Mouse (Mus musculus): ENCODE measurements around the gene Ms4a6d.

The Ms4a6d gene

DNA sequence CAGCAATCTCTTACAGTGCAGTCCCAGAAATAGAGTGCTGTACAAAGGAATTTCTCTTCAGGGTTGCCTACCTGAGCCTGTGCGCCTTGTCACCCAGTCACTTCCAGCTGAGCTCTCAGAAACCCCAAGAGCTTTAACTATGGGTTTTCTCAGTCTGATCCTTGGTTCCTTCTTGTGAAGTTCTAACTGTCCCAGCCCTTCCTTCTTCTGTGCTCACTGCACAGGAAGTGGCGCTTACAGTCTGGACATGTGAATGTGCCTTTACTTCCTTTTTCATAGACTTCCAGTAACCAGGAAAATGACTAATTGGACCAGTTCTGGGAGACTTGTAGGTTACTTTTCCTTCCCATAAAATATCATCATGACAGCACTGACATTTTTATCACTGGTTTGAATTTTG is at the start of gene Ms4a6d:
Ms4a6d (minus strand) TSS at position 247 of the 400 bp plus-strand sequence.
- in situ Hi-C loops (cut with MboI; ENCODE audit: unreplicated experiment in 2 of 2), result loop anchor here (5.0 to 25.0 kb wide), 10 partner anchors 163 to 810 kb away; partner anchors contain the start of gene Olfr1441 (in 2 of the 2)

DNA sequence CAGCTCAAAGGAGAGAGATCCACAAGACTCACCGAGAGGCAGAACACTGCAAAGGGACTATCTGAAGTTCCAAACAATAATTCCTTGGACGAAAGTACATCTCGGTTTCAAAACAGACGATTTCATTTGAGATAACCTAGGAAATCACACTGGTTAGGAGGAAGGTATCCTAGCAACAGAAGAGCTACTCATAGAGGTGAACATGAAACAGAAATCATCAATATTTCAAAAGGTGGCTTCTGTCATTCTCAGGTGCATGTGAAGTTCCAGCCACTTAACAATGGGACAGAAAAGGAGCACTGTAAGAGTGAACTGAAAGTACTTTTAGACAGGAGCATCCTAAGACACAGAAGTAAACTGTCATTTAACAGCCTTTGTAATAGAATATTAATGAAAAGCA is 44.9 kb upstream of the Ms4a6d start:
- in situ Hi-C loops (cut with MboI; ENCODE audit: unreplicated experiment in 2 of 2), result no loop called here

DNA sequence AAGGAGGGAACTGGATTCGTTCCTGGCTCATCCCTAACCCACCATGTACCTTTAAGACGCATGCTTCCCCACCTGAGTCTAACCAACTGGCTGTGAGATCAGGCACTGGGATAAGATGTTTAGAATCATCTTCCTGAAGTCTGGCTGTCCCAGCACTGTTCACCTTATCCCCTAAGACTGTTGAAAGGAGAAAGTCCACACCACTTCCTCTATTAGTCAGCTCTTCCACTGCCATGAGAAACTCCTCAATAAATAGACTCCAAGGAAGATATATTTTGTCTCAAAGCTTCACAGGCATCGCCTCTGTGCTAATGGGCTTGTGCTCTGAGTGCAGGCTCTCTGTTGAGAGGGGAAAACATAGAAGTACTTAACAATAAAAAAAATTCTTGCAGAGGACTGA is 41.5 kb upstream of the Ms4a6d start:
- in situ Hi-C loops (cut with MboI; ENCODE audit: unreplicated experiment in 2 of 2), result no loop called here

DNA sequence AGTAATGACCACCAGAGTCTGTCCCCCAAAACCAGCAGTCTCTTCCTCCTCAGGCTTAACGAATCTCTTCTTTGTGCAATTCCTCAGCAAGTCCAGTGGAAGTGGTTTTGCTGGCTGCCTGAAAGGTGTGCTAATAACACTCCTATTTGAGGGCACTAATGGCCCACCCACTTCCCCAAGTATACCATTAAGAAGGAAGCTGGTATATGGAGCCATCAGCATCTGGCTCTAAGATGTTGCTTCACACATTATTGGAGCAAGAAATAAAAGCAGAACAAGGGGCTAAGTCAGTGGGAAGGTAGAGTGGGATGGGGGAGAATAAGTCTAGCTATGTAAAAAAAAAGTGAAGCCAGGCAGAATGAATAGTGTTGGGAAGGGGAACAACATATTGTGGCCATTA is 36.1 kb upstream of the Ms4a6d start, which contains the start of gene Ms4a3:
Ms4a3 (minus strand) TSS at position 120 of the 400 bp plus-strand sequence.
- in situ Hi-C loops (cut with MboI; ENCODE audit: unreplicated experiment in 2 of 2), result no loop called here

DNA sequence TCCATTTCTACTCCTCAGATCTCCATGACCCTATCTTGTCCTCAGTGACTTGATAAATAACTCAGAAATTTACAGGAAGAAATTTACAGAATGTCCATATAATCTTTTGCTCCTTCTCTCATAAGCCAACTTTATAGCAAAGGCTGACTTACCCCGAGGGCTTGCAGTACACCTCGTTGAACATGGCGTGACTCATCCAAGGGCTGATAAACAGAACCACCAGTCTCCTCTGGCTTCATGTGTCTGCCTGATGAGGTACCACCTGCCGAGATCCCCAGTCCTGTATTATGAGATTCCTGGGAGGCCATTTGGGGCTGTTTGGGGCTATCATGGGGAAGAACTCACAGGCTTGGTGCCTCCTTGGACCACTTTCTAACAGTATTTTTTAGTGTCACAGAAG is 34.4 kb upstream of the Ms4a6d start:
- in situ Hi-C loops (cut with MboI; ENCODE audit: unreplicated experiment in 2 of 2), result no loop called here

DNA sequence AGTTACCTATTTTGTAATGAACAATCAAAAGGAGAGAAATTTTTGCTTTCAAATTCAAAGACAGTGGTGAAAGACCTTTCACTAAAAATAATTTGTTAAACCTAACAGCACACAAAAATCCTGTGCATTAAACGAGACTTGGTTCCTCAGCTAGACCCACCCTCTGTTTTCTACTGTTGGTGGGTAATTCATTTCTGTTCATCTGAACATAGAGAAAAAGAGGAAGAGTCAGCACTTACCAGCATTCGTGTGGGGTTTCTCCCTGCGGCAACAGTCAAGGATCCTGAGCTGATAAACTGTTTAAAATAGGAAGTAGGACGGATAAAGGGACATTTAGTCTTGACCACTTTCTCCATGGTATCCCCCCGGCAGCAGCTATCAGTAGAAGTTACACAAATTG is 30.9 kb upstream of the Ms4a6d start:
- in situ Hi-C loops (cut with MboI; ENCODE audit: unreplicated experiment in 2 of 2), result no loop called here

DNA sequence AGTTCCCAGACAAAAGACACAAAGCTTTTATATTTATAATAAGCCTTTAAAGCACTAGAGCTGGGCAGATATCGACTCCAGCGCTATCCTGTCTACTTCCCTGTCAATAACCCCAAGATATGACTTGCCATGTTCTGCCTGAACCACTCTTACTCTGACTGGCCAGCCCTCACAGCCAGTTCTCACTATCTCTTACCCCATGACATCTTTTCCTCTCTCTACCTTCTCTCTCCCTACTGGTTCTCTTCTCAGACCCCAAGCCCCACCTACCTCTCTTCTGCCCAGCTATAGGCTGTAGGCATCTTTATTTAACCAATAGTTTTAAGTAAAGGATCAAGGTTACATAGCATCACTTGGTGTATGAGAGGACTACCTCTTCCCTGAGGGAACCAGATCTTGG is 29.7 kb upstream of the Ms4a6d start:
- in situ Hi-C loops (cut with MboI; ENCODE audit: unreplicated experiment in 2 of 2), result no loop called here

DNA sequence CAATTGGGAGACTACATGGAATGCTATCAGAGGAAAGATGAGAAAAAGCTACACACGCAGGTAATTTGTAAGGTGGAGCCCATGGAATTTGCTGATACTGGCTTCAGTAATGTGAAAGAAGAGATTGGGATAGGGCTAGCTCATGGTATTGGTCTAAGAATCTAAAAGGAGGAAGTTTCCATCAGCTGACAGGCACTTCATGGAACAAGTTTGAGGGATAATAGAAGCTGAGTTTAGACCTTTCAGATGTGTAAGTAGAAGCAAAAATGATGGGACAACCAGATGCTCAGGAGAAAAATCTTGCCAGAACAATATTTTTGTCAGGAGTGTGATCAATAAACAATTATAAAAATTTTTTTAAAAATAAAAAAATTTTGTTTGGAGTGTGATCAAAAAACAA is 29.1 kb upstream of the Ms4a6d start:
- in situ Hi-C loops (cut with MboI; ENCODE audit: unreplicated experiment in 2 of 2), result no loop called here

DNA sequence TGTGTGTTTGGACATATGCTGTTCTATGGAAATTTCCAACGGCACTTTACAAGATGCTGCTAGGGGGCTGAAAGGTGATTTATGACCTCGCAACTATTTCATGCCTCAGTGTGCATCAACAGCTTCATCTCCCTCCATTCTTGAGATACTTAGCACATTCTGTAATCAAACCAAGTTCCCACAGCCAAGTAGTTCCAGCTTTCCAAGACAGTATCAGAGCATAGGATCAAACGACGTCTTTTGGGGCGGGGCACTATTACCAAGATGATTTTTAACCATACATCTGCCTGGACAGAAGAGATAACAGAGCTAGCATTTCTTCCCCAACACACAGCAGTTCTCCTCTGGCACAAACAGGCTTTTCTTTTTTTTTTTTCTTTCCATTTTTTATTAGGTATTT is 20.6 kb upstream of the Ms4a6d start:
- in situ Hi-C loops (cut with MboI; ENCODE audit: unreplicated experiment in 2 of 2), result no loop called here

DNA sequence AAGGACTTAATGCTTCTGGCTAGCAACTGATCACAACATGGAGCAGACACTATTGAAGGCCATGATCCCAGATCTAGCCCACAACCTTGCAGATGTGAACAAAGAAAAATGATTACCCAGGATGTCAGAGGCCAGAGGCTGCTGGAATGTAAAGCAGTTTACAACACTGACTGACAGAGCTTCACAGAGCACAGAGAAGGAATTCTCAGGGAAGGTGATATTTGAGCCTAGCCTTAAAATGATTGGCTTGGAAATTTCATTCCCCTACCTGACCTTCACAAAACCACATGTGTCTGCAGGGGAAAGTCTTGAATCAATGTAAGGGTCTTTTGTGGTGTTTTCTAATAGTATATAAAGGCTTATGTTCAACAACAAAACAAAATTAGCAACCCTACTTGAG is 20.2 kb upstream of the Ms4a6d start:
- in situ Hi-C loops (cut with MboI; ENCODE audit: unreplicated experiment in 2 of 2), result loop anchor here in 1 of 2 experiments (25.0 kb wide), 2 partner anchors 313 to 788 kb away; partner anchors contain the start of gene Olfr1441

DNA sequence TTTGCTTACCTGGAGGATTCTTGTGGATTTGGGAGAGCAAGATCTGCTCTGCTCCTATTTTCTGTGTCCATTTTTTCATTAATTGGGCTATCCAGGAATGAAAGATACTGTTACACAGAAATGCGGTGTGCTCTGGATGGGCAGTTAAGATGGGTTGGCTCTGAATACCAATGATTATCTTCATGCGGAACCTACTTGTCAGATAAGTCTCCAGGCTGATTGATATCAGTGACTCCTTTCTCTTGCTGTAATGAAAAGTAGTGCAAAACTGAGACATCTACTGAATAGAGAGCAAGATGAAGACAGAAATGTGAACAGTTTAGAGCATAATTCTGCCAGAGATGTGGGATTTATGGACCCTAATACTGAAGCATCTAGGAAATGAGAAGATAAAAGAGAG is 18.9 kb upstream of the Ms4a6d start, which contains the start of gene Ms4a2:
Ms4a2 (minus strand) TSS at position 169 of the 400 bp plus-strand sequence.
- in situ Hi-C loops (cut with MboI; ENCODE audit: unreplicated experiment in 2 of 2), result loop anchor here in 1 of 2 experiments (25.0 kb wide), 2 partner anchors 314 to 789 kb away; partner anchors contain the start of gene Olfr1441

DNA sequence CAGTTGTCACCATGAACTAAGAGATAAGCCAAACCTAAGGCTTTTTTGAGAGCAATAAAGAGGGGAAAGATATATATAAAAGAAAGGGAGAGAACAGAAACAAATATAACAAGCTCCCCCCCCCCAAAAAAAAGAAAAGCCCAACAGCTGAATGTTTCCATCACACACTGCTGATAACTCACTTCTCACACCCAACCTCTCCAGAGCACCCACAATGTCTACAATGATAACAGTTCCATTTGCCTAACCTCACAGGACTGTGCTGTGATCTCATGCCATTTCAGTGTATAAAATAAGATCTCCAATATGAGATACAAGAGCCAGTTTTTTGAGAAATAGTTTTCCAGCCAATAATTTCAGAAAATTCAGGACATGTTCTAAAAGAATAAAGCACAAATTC is 13.3 kb upstream of the Ms4a6d start:
- in situ Hi-C loops (cut with MboI; ENCODE audit: unreplicated experiment in 2 of 2), result loop anchor here (10.0 to 25.0 kb wide), 3 partner anchors 297 to 794 kb away; partner anchors contain the start of genes Olfr1441 (in 1 of the 2) and Patl1 (in 1 of the 2)

DNA sequence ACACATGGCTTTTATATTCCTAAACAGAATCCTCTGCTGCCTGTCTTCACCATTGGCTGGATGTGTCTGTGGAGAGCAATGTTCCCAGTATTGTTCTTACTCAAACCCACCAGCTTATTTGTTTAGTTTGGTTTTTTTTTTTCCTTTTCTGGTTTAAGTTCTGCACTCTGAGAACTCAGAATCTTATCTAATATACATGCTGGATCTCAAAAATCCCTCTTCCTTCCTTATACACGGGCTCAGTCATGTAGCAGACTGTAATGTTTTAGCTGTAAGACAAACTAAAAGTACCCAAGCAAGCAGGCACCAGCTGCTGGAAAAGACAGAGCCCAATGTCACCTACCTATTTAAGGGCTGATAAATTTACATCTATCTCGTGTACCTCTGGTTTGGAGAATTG is 10.2 kb upstream of the Ms4a6d start:
- in situ Hi-C loops (cut with MboI; ENCODE audit: unreplicated experiment in 2 of 2), result loop anchor here (5.0 to 25.0 kb wide), 4 partner anchors 300 to 797 kb away; partner anchors contain the start of genes Olfr1441 (in 1 of the 2) and Patl1 (in 1 of the 2)

DNA sequence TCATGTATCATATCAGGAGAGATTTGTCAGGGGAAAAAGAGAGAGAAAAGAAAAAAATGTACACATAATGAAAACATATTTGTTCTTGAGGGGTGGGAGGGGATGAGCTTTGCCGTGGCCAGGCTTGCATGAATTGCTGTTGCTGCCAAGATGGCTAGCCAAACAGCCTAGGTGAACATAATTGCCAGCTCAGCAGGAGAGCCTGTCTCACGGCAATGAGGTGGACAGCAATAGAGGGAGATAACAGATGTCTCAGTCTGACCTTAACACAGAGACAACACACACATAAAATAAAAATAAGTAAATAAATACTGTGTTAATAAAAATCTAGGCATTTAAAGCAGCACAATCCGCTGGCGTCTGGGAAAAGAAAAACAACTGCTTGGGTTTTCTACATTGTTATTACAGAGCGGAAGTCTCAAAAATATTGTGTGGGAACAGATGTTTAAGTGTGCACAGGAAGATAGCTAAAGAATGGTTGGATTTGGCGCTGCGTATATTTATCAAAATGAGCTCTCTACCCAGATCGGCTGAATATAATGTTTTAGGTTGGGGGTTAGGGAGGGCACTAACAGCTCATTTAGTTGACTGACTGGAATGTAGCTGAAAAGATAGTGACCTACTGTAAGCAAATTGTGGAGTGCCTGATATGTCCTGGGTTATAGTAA is 9.3 kb upstream of the Ms4a6d start:
- in situ Hi-C loops (cut with MboI; ENCODE audit: unreplicated experiment in 2 of 2), result loop anchor here (5.0 to 25.0 kb wide), 4 partner anchors 301 to 798 kb away; partner anchors contain the start of genes Olfr1441 (in 1 of the 2) and Patl1 (in 1 of the 2)

DNA sequence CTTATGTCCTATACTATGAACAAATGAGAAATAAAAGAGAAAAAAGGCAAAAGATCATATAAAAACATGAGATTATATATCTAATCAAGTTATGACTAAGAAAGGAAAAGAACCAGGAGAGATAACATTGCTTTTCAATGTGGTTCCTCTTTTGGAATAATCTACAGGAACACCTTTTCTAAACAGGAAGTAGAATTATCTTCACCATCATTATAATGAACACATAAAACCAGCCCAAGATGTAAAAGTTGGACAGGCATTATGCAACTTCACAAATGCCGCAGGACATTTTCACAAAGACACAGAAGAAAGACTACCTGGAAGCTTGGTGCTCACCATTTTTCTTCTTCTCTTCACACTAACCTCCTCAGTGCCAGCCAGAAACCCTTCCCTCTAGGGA is 8.4 kb upstream of the Ms4a6d start:
- in situ Hi-C loops (cut with MboI; ENCODE audit: unreplicated experiment in 2 of 2), result loop anchor here (5.0 to 25.0 kb wide), 4 partner anchors 302 to 799 kb away; partner anchors contain the start of genes Olfr1441 (in 1 of the 2) and Patl1 (in 1 of the 2)

DNA sequence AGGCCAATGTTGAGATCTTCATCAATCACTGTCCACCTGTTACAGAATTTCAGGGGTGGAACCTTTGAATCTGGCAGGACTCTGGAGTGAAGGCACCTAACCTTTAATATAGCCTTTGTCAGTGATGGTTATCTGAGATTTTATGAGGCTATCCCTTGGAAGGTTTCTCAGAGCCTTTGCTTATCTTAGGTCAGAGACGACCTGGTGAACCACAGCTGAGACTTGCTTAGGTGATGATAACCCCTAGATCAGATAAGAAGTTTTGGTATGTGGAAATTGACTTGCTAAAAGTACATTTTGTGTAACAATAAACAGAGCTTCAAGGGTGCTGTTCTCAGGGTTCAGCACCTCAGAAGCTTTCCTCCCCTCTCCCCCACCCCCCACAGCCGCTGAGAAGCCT is 7.6 kb upstream of the Ms4a6d start:
- in situ Hi-C loops (cut with MboI; ENCODE audit: unreplicated experiment in 2 of 2), result loop anchor here (5.0 to 25.0 kb wide), 4 partner anchors 303 to 800 kb away; partner anchors contain the start of genes Olfr1441 (in 1 of the 2) and Patl1 (in 1 of the 2)

DNA sequence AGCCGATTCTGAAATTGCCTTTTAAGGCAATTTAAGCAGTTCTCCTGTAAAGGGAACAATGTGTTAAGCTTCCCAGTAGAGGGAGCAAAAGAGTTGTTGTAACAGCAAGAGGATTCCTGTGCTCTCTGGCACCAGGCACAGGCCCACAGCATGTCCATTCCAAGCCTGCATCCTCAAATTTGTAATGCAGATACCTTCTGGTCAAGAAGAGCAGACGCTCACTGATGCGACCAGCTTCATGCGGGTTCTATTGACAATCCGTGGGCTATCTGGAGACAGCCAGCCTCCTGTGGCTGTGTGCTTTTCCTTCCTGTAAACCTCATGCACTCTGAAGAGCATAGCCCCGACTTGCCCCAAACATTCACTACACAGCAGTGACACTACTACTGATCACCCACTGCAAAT is 6.9 kb upstream of the Ms4a6d start:
- in situ Hi-C loops (cut with MboI; ENCODE audit: unreplicated experiment in 2 of 2), result loop anchor here (5.0 to 25.0 kb wide), 4 partner anchors 303 to 801 kb away; partner anchors contain the start of genes Olfr1441 (in 1 of the 2) and Patl1 (in 1 of the 2)

DNA sequence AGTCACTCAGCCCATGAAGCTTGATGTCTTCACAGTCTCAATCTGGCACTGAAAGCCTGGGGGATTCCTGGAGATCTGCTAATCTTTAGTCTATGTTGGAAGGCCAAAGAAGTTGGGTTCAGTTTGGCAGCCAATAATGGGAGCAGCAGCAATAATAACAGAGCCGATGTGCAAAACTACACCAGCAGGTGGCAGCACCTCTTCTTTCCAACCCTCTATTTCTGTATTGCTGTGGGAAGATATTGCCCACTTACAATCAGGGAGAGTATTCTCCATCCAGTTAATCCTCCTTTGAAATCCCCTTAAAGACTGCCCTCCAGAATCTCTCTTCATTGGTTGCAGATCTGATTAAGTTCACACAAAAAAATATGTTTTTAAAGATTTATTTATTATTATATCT is 3.5 kb upstream of the Ms4a6d start:
- in situ Hi-C loops (cut with MboI; ENCODE audit: unreplicated experiment in 2 of 2), result loop anchor here (5.0 to 25.0 kb wide), 9 partner anchors 159 to 807 kb away; partner anchors contain the start of gene Olfr1441 (in 2 of the 2)

DNA sequence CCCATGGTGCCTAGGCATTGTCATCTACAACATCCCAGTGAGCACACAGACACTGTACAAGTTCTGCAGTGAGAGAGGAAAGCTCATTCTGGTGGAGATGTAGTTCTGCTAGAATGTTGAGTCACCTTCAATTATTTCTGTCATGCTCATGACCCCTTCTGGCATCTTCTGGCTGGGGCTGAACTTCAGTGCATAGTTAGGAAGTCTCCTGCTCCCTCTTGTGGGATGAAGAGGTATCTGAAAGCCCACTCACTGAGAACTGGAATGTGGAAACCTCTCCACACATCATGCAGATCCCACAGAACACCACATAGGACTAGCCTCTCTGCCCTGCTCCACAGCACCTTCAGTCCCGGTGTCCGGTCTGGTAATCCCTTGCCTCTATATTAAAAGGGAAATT is 2.6 kb downstream of the Ms4a6d start:
- in situ Hi-C loops (cut with MboI; ENCODE audit: unreplicated experiment in 2 of 2), result loop anchor here (5.0 to 25.0 kb wide), 6 partner anchors 245 to 813 kb away; partner anchors contain the start of gene Olfr1441 (in 2 of the 2)

DNA sequence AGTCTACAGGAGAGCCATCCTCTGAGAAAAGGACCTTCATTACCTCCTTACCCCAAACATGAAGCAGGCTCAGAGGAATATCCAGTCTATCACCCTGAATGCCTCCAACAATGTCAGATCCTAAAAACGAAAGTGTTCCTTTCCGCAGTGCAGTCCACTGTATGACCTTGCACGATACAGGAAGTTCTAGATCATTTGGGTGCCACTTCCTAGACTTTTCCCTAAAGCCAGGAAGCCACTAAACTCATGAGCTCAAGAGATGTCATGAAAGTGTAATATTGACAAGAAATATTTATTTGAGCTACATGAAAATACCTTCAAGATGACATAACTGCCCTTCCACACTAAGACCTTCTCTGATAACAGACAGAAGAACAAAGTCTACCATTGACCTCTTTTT is 3.3 kb downstream of the Ms4a6d start:
- in situ Hi-C loops (cut with MboI; ENCODE audit: unreplicated experiment in 2 of 2), result loop anchor here (5.0 to 25.0 kb wide), 6 partner anchors 244 to 813 kb away; partner anchors contain the start of gene Olfr1441 (in 2 of the 2)

DNA sequence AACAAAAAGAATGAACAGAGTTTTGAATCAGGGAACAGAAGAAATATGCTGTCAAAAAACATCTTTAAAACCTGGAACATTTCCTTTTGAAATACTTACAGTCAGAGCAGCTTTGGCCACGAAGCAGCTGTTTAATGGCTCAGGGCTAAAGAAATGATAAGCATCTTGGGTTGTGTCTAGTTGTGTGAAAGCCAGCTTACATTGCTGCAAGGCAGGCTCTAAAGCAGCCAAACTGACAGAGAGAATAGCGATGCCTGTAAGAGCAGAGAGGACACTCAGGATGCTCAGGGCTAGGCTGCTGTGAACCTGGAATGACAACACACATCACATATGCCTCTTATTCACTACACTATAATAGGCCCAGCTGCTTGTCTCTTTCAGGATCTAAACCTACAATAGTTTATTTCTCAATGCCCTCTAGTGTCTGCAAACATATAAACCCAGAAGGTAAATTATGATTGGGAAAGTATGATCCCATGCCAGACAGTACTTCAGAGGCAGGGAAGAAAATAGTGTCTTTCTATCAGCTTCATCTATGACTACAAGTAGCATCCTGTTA is 14.7 kb downstream of the Ms4a6d start:
- in situ Hi-C loops (cut with MboI; ENCODE audit: unreplicated experiment in 2 of 2), result no loop called here

Measured in v-Abl transformed pro-B cells (cell line).